Mouse (Mus musculus) liver, embryonic 14.5 days (tissue): ENCODE measurements at regions not wholly inside any gene's neighbourhood (a gene's known extent, or its start where the extent isn't known, plus 50 kb on each side); places are given as distances from the start of the nearest gene placed in this dataset.

ENCODE experiments used
- CTCF ChIP-seq: IDR thresholded peaks from 2 replicates; pipeline ENCODE4 v1.5.1; 2016; ENCODE audit warnings: antibody characterized with exemption, low read depth, control low read depth
- EP300 ChIP-seq: IDR thresholded peaks from 2 replicates; pipeline ENCODE4 v1.6.1; 2016; ENCODE audit warnings: antibody characterized with exemption, low read depth

GRCm38 (mm10) chr12:68554292-68554691, 604.7 kb downstream of the Rps29 start:
- no peak for TF ChIP-seq EP300
- no peak for TF ChIP-seq CTCF
